ENCODE assay signal across 7 mouse cellular contexts in genomic region chrX:152001182-152001684, GRCm38 (mm10). TPM values are rescaled to one million over a fixed set of nuclear protein-coding genes. Genes with fewer than 3 reads are reported as not detected.
DNase-seq lines count a peak whose midpoint lies in the region; ATAC-seq and TF ChIP-seq lines count a peak whose summit lies in the region.

No protein-coding gene starts in this region.

- peak overlapping the region; percentile 41; the same call in 1 of the 2 replicates for H3K9ac ChIP-seq in forebrain, postnatal 0 days
- peak overlapping the region; percentile 59 for H3K9ac ChIP-seq in liver, postnatal 0 days (replicated peaks)

- intact Hi-C loops in left cerebral cortex, postnatal 25 days (cut with DNase I) = loop anchor here (1.0 kb wide), 1 partner anchor 15 kb away; the partner anchor contains the start of genes Ribc1 and Smc1a

- H3K27ac ChIP-seq in forebrain, postnatal 0 days (ENCODE audit: low read depth, low read length) = no peak overlapping the region
- H3K27ac ChIP-seq in liver, postnatal 0 days (ENCODE audit: low read depth) = peak overlapping the region; percentile 86

- ATAC-seq in forebrain, postnatal 0 days = no peak
- ATAC-seq in liver, postnatal 0 days = peak; percentile 57

- H3K27me3 ChIP-seq in E14TG2a.4 (ENCODE audit: insufficient read depth, low read length) = no peaks in the 10 kb centered on the region; the same call in 1 of the 2 replicates
- H3K27me3 ChIP-seq in forebrain, postnatal 0 days (ENCODE audit: insufficient read depth, low read length) = no peaks in the 10 kb centered on the region
- H3K27me3 ChIP-seq in liver, postnatal 0 days (ENCODE audit: insufficient read depth, low read length) = 0 out of 2 replicates have a peak, but pooled peaks cover 4% of the 10 kb centered on the region

- no peak for TF ChIP-seq EP300 in liver, postnatal 0 days (IDR thresholded peaks at IDR 0.05; ENCODE audit: low read depth)

- DNase-seq in A20 (ENCODE audit: low read depth, low spot score) = peak; percentile 16
- DNase-seq in forebrain, postnatal 0 days = no peak
- no peak for DNase-seq in liver, postnatal 0 days
- DNase-seq in ovary, postnatal 10 days (ENCODE audit: low spot score) = no peak
- no peak for DNase-seq in left cerebral cortex, postnatal 25 days (ENCODE audit: low spot score in 2 of 2)
- DNase-seq in ovary, adult 18-20 months (ENCODE audit: low spot score) = no peak

- H3K4me2 ChIP-seq in forebrain, postnatal 0 days (ENCODE audit: low read depth) = peak overlapping the region; percentile 57
- H3K4me2 ChIP-seq in liver, postnatal 0 days (ENCODE audit: low read depth, low read length) = peak overlapping the region; percentile 79

- no peak for TF ChIP-seq CTCF in E14TG2a.4 (conservative IDR thresholded peaks at IDR 0.05; ENCODE audit: low read length)
- TF ChIP-seq CTCF in forebrain, postnatal 0 days (IDR thresholded peaks at IDR 0.05; ENCODE audit: low read depth) = no peak
- TF ChIP-seq CTCF in liver, postnatal 0 days (IDR thresholded peaks at IDR 0.05; ENCODE audit: low read depth) = no peak

- WGBS in forebrain, postnatal 0 days = 50% methylated on average over 9 of the region's 9 CpGs
- WGBS in liver, postnatal 0 days (ENCODE audit: insufficient replicate concordance) = 20% methylated on average over 9 of the region's 9 CpGs

- H3K4me1 ChIP-seq in E14TG2a.4 (replicated peaks; ENCODE audit: low read depth, low read length) = peaks cover 11% of the 10 kb centered on the region
- no peaks in the 10 kb centered on the region for H3K4me1 ChIP-seq in forebrain, postnatal 0 days (ENCODE audit: insufficient read depth)
- H3K4me1 ChIP-seq in liver, postnatal 0 days (ENCODE audit: insufficient read depth) = no peaks in the 10 kb centered on the region; the same call in none of the 2 replicates

- peak overlapping the region; percentile 77 for H3K4me3 ChIP-seq in E14TG2a.4 (replicated peaks; ENCODE audit: low read length)
- peak overlapping the region; percentile 42 for H3K4me3 ChIP-seq in forebrain, postnatal 0 days (ENCODE audit: low read depth, low read length)
- H3K4me3 ChIP-seq in liver, postnatal 0 days (ENCODE audit: low read depth, low read length) = peak overlapping the region; percentile 57

- H3K36me3 ChIP-seq in E14TG2a.4 (ENCODE audit: insufficient read depth, low read length) = peaks cover 31% of the 10 kb centered on the region
- H3K36me3 ChIP-seq in forebrain, postnatal 0 days (ENCODE audit: insufficient read depth) = no peaks in the 10 kb centered on the region
- H3K36me3 ChIP-seq in liver, postnatal 0 days (replicated peaks; ENCODE audit: insufficient read depth, low read length) = peaks cover 2% of the 10 kb centered on the region; the same call in 1 of the 2 replicates

- H3K9me3 ChIP-seq in E14TG2a.4 (ENCODE audit: low read length) = no peaks in the 10 kb centered on the region
- H3K9me3 ChIP-seq in forebrain, postnatal 0 days (ENCODE audit: low read length) = no peaks in the 10 kb centered on the region
- H3K9me3 ChIP-seq in liver, postnatal 0 days (ENCODE audit: low read length) = no peaks in the 10 kb centered on the region

RNA-seq across cellular contexts. Expression of gene Hsd17b10, which starts 0.4 kb away (rescaled TPM):
- total RNA-seq in forebrain, postnatal 0 days (2014; rRNA removed) = 61.8 and 71.1 TPM in 2 replicates
- 92.4 and 113 TPM in 2 replicates for polyA plus RNA-seq in forebrain, postnatal 0 days (2015; fragmentation: Nextera tagmentation; extraction: Ambion mirVana)
- polyA plus RNA-seq in liver, postnatal 0 days (2015; fragmentation: Nextera tagmentation; extraction: Ambion mirVana) = 197 and 223 TPM in 2 replicates
- total RNA-seq in left cerebral cortex, postnatal 25 days (2021) = 10 to 100 TPM; 40.9 to 42.2 TPM

RNA-seq across cellular contexts. Expression of gene Ribc1, which starts 14.9 kb away (rescaled TPM):
- total RNA-seq in forebrain, postnatal 0 days (2014; rRNA removed) = 0.71 and 0.85 TPM in 2 replicates
- polyA plus RNA-seq in forebrain, postnatal 0 days (2015; fragmentation: Nextera tagmentation; extraction: Ambion mirVana) = 1.1 and 1.2 TPM in 2 replicates
- polyA plus RNA-seq in liver, postnatal 0 days (2015; fragmentation: Nextera tagmentation; extraction: Ambion mirVana) = 1.8 and 1.9 TPM in 2 replicates
- 1 to 10 TPM in 1 of 2 experiments, under 1 TPM in 1; 0.23 to 1.4 TPM for total RNA-seq in left cerebral cortex, postnatal 25 days (2021)

RNA-seq across cellular contexts. Expression of gene Smc1a, which starts 15.0 kb away (rescaled TPM):
- 39.5 and 47.5 TPM in 2 replicates for total RNA-seq in forebrain, postnatal 0 days (2014; rRNA removed)
- polyA plus RNA-seq in forebrain, postnatal 0 days (2015; fragmentation: Nextera tagmentation; extraction: Ambion mirVana) = 55.0 and 59.0 TPM in 2 replicates
- 31.3 and 34.0 TPM in 2 replicates for polyA plus RNA-seq in liver, postnatal 0 days (2015; fragmentation: Nextera tagmentation; extraction: Ambion mirVana)
- 10 to 100 TPM; 49.8 to 50.8 TPM for total RNA-seq in left cerebral cortex, postnatal 25 days (2021)
